Mouse (Mus musculus): ENCODE results near the gene Cryzl2. TPM values are rescaled to one million over a fixed set of nuclear protein-coding genes. Genes with fewer than 3 reads are reported as not detected.

Cryzl2 gene
- total RNA-seq, 1 experiment, result 6.9 TPM

DNA sequence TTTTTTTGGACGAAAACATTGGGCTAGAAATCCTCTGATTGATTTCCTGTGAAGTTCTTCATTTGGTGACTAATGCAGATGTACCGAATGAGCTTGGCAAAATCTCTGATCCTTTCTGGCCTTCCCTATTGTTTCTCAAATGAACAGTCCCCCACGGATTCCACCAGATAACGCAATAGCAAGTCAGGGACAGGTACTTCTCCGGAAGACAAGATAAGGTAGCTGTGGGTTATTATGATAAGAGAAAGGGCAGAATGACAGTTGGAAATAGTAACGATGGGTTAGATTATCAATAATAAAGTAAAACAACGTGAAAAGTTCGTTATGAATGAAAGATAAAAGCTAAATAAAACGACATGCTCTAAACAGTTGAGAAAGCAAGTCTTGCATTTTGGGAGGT, 55.2 kb downstream of the Cryzl2 start:
- in situ Hi-C loops (cut with MboI; ENCODE audit: low sequenced_read_pairs in 2 of 2, unreplicated experiment in 2 of 2), result no loop called here
- H3K4me1 ChIP-seq (ENCODE audit: control insufficient read depth in 2 of 2, insufficient read depth in 2 of 2, low read length in 2 of 2, poor library complexity in 1 of 2), result no peaks in the 10 kb centered on the region
- no peak for DNase-seq (ENCODE audit: low read depth, low spot score)
- no peak for TF ChIP-seq ZC3H11A (IDR thresholded peaks at IDR 0.05; ENCODE audit: borderline replicate concordance, low read depth, low read length)
- TF ChIP-seq HCFC1 (IDR thresholded peaks at IDR 0.05; ENCODE audit: borderline replicate concordance, insufficient read depth, low read length), result no peak
- no peak for TF ChIP-seq ZNF384 (IDR thresholded peaks at IDR 0.05; ENCODE audit: low read depth, low read length)
- TF ChIP-seq MAFK (IDR thresholded peaks at IDR 0.05; ENCODE audit: insufficient read depth, low read depth, low read length), result no peak
- TF ChIP-seq CHD2 (IDR thresholded peaks at IDR 0.05; ENCODE audit: low read depth, low read length), result no peak
- H3K9me3 ChIP-seq (ENCODE audit: control insufficient read depth, insufficient read depth, low read depth, low read length), result no peaks in the 10 kb centered on the region
- no peak overlapping the region for H3K4me3 ChIP-seq (ENCODE audit: insufficient read depth in 1 of 2, low read depth in 1 of 2, low read length in 2 of 2, poor library complexity in 1 of 2, severe bottlenecking in 1 of 2)
- no peak overlapping the region for H3K27ac ChIP-seq (ENCODE audit: insufficient read depth, low read depth, low read length, poor library complexity, severe bottlenecking)
- no peak overlapping the region for H3K9ac ChIP-seq (ENCODE audit: insufficient read depth, low read depth, low read length, poor library complexity, severe bottlenecking)
- H3K36me3 ChIP-seq (ENCODE audit: control insufficient read depth, insufficient read depth, low read length, poor library complexity, severe bottlenecking), result no peaks in the 10 kb centered on the region

- H3K27ac ChIP-seq (ENCODE audit: insufficient read depth, low read depth, low read length, poor library complexity, severe bottlenecking), result no peak overlapping the region
- H3K36me3 ChIP-seq (ENCODE audit: control insufficient read depth, insufficient read depth, low read length, poor library complexity, severe bottlenecking), result no peaks in the 10 kb centered on the region
- no peaks in the 10 kb centered on the region for H3K4me1 ChIP-seq (ENCODE audit: control insufficient read depth in 2 of 2, insufficient read depth in 2 of 2, low read length in 2 of 2, poor library complexity in 1 of 2)
- no peak for TF ChIP-seq CHD2 (IDR thresholded peaks at IDR 0.05; ENCODE audit: low read depth, low read length)
- TF ChIP-seq ZNF384 (IDR thresholded peaks at IDR 0.05; ENCODE audit: low read depth, low read length), result no peak
- TF ChIP-seq HCFC1 (IDR thresholded peaks at IDR 0.05; ENCODE audit: borderline replicate concordance, insufficient read depth, low read length), result no peak
- no peak for TF ChIP-seq MAFK (IDR thresholded peaks at IDR 0.05; ENCODE audit: insufficient read depth, low read depth, low read length)
- H3K9me3 ChIP-seq (ENCODE audit: control insufficient read depth, insufficient read depth, low read depth, low read length), result peaks cover 1% of the 10 kb centered on the region; the same call in 1 of the 2 replicates
- in situ Hi-C loops (cut with MboI; ENCODE audit: low sequenced_read_pairs in 2 of 2, unreplicated experiment in 2 of 2), result no loop called here
- no peak overlapping the region for H3K9ac ChIP-seq (ENCODE audit: insufficient read depth, low read depth, low read length, poor library complexity, severe bottlenecking)
- no peak for DNase-seq (ENCODE audit: low read depth, low spot score)
- no peak overlapping the region for H3K4me3 ChIP-seq (ENCODE audit: insufficient read depth in 1 of 2, low read depth in 1 of 2, low read length in 2 of 2, poor library complexity in 1 of 2, severe bottlenecking in 1 of 2)
Measured at GRCm38 (mm10) chr1:157514298-157514697, 55.9 kb downstream of the Cryzl2 start.

- H3K4me3 ChIP-seq (ENCODE audit: insufficient read depth in 1 of 2, low read depth in 1 of 2, low read length in 2 of 2, poor library complexity in 1 of 2, severe bottlenecking in 1 of 2), result no peak overlapping the region
- H3K4me1 ChIP-seq (ENCODE audit: control insufficient read depth in 2 of 2, insufficient read depth in 2 of 2, low read length in 2 of 2, poor library complexity in 1 of 2), result no peaks in the 10 kb centered on the region
- in situ Hi-C loops (cut with MboI; ENCODE audit: low sequenced_read_pairs in 2 of 2, unreplicated experiment in 2 of 2), result no loop called here
- TF ChIP-seq ZC3H11A (IDR thresholded peaks at IDR 0.05; ENCODE audit: borderline replicate concordance, low read depth, low read length) (no peak), ZNF384 (IDR thresholded peaks at IDR 0.05; ENCODE audit: low read depth, low read length) (no peak), HCFC1 (IDR thresholded peaks at IDR 0.05; ENCODE audit: borderline replicate concordance, insufficient read depth, low read length) (no peak), CHD2 (IDR thresholded peaks at IDR 0.05; ENCODE audit: low read depth, low read length) (no peak), MAFK (IDR thresholded peaks at IDR 0.05; ENCODE audit: insufficient read depth, low read depth, low read length) (no peak)
- H3K9me3 ChIP-seq (ENCODE audit: control insufficient read depth, insufficient read depth, low read depth, low read length), result peaks cover 9% of the 10 kb centered on the region
- DNase-seq (ENCODE audit: low read depth, low spot score), result no peak
- H3K27ac ChIP-seq (ENCODE audit: insufficient read depth, low read depth, low read length, poor library complexity, severe bottlenecking), result no peak overlapping the region
- H3K9ac ChIP-seq (ENCODE audit: insufficient read depth, low read depth, low read length, poor library complexity, severe bottlenecking), result no peak overlapping the region
- no peaks in the 10 kb centered on the region for H3K36me3 ChIP-seq (ENCODE audit: control insufficient read depth, insufficient read depth, low read length, poor library complexity, severe bottlenecking)
Measured at GRCm38 (mm10) chr1:157516838-157517808, 58.7 kb downstream of the Cryzl2 start.

GRCm38 (mm10) chr1:157518111-157518523, 59.7 kb downstream of the Cryzl2 start:
- no peak for DNase-seq (ENCODE audit: low read depth, low spot score)
- Histone ChIP-seq H3K27ac (ENCODE audit: insufficient read depth, low read depth, low read length, poor library complexity, severe bottlenecking) (no peak overlapping the region), H3K9me3 (ENCODE audit: control insufficient read depth, insufficient read depth, low read depth, low read length) (peaks cover 9% of the 10 kb centered on the region), H3K4me1 (ENCODE audit: control insufficient read depth in 2 of 2, insufficient read depth in 2 of 2, low read length in 2 of 2, poor library complexity in 1 of 2) (no peaks in the 10 kb centered on the region), H3K4me3 (ENCODE audit: insufficient read depth in 1 of 2, low read depth in 1 of 2, low read length in 2 of 2, poor library complexity in 1 of 2, severe bottlenecking in 1 of 2) (no peak overlapping the region), H3K9ac (ENCODE audit: insufficient read depth, low read depth, low read length, poor library complexity, severe bottlenecking) (no peak overlapping the region), H3K36me3 (ENCODE audit: control insufficient read depth, insufficient read depth, low read length, poor library complexity, severe bottlenecking) (no peaks in the 10 kb centered on the region)
- no peak for TF ChIP-seq ZNF384 (IDR thresholded peaks at IDR 0.05; ENCODE audit: low read depth, low read length)
- no peak for TF ChIP-seq MAFK (IDR thresholded peaks at IDR 0.05; ENCODE audit: insufficient read depth, low read depth, low read length)
- TF ChIP-seq HCFC1 (IDR thresholded peaks at IDR 0.05; ENCODE audit: borderline replicate concordance, insufficient read depth, low read length), result no peak
- no peak for TF ChIP-seq ZC3H11A (IDR thresholded peaks at IDR 0.05; ENCODE audit: borderline replicate concordance, low read depth, low read length)
- TF ChIP-seq CHD2 (IDR thresholded peaks at IDR 0.05; ENCODE audit: low read depth, low read length), result no peak
- in situ Hi-C loops (cut with MboI; ENCODE audit: low sequenced_read_pairs in 2 of 2, unreplicated experiment in 2 of 2), result no loop called here

All from ES-E14 (cell line).